Mouse (Mus musculus): ENCODE measurements around the gene Adgrg1. TPM values are rescaled to one million over a fixed set of nuclear protein-coding genes. Genes with fewer than 3 reads are reported as not detected.

The Adgrg1 gene
- total and polyA plus RNA-seq, 2 experiments = 0.55 to 4.2 TPM

DNA sequence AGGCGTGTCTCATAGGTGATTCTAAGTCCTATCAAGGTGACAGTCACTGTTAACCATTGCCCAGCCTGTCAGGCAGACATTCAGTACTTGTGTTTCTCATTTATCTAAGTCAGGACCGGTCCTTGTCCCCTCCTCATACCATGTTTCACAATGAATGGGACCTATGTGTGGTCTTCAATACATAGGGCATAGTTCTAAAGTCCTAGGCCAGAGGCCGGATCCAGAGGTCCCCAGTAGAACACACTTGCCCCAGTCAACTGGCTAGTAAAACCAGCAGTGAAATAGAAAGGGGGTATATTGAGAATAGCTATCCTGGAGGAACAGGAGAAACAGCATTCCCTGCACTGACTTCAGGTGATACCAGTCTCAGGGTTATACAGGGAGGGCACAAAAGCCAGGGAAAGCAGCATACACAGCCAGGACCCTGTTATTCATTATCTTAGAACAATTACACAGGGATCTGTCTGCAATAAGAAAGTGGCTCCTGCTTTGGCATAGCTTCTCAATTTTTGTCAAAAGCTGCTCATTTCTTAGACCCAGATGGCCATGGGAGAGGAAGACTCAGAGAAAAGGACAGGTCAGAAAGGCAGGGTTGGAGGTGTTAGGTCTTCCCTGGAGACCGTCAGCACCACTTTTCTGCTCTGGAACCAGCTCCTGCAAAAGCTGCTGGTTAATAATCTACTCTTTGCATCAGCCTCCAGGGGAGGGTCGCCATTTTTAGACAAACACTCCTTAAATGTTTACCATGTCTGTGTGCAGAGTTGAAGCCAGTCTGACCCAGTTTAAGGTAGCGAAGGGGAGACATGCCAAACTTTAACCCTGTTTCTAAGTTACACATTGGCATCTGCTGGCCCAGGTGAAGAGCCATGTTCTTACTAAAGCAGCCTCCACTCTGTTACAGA is 67.6 kb downstream of the Adgrg1 start:
- no peaks in the 10 kb centered on the region for H3K36me3 ChIP-seq (ENCODE audit: control insufficient read depth, insufficient read depth, low read length)
- TF ChIP-seq POLR2A (IDR thresholded peaks at IDR 0.05; ENCODE audit: extremely low read depth, insufficient read depth, low read length) = no peak
- no peak for TF ChIP-seq CTCF (IDR thresholded peaks at IDR 0.05; ENCODE audit: low read depth, low read length)
- H3K27me3 ChIP-seq (ENCODE audit: control insufficient read depth, insufficient read depth, low read length) = no peaks in the 10 kb centered on the region
- no peaks in the 10 kb centered on the region for H3K79me2 ChIP-seq (ENCODE audit: control insufficient read depth, insufficient read depth, low read length)
- no peaks in the 10 kb centered on the region for H3K4me1 ChIP-seq (ENCODE audit: control insufficient read depth, insufficient read depth, low read length)
- WGBS = 43% methylated on average over 6 of the region's 6 CpGs
- H3K9ac ChIP-seq (ENCODE audit: low read depth, low read length) = no peak overlapping the region
- no peak overlapping the region for H3K4me3 ChIP-seq (ENCODE audit: insufficient read depth, low read depth, low read length)
- H3K27ac ChIP-seq (replicated peaks; ENCODE audit: insufficient read depth, low read depth, low read length) = no peak overlapping the region
- no peak for DNase-seq (ENCODE audit: extremely low read depth, low read depth, low spot score)

DNA sequence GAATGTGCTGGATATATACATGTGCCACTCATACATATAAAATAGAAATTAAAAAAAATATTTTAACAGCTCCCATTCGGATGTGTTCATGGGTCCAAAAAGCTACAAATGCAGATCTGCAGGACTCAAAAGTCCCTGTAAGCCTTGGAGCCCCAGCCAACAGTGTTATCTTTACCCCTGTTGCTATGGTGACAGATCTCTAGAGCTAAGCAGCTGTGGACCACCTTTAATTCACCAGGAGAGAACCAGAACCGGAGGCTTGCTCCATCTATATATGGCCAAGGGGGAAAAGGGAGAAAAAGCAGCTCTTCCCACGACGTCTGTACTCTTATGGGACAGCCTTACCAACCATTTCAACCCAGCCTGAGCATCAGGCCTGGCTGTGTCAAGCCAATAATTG is 70.3 kb downstream of the Adgrg1 start:
- Histone ChIP-seq H3K79me2 (ENCODE audit: control insufficient read depth, insufficient read depth, low read length) (no peaks in the 10 kb centered on the region), H3K4me3 (ENCODE audit: insufficient read depth, low read depth, low read length) (no peak overlapping the region), H3K9ac (ENCODE audit: low read depth, low read length) (no peak overlapping the region), H3K36me3 (ENCODE audit: control insufficient read depth, insufficient read depth, low read length) (no peaks in the 10 kb centered on the region), H3K4me1 (ENCODE audit: control insufficient read depth, insufficient read depth, low read length) (no peaks in the 10 kb centered on the region), H3K27ac (replicated peaks; ENCODE audit: insufficient read depth, low read depth, low read length) (no peak overlapping the region), H3K27me3 (ENCODE audit: control insufficient read depth, insufficient read depth, low read length) (no peaks in the 10 kb centered on the region)
- no peak for DNase-seq (ENCODE audit: extremely low read depth, low read depth, low spot score)
- no peak for TF ChIP-seq CTCF (IDR thresholded peaks at IDR 0.05; ENCODE audit: low read depth, low read length)
- no peak for TF ChIP-seq POLR2A (IDR thresholded peaks at IDR 0.05; ENCODE audit: extremely low read depth, insufficient read depth, low read length)
- 81% methylated on average over 4 of the region's 4 CpGs for WGBS

DNA sequence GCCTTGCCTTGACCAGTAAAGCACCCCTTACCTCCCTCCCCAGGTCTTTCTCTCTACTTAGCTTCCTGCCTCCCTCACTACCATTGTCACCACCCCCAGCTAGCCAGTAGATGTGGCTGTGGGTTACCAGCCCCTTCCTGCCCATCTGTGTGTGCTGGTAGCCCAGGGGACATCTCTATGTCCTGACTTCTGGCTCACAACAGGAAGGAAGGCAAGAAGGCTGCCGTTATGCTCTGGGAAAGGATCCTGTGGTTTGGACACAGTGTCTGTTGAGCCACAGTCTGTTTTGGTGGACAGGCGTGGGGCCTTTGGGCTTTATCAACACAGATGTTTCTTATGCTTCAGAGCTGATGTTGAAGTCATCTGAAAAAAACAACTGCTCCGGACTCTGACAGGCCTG is 72.4 kb downstream of the Adgrg1 start:
- no peaks in the 10 kb centered on the region for H3K27me3 ChIP-seq (ENCODE audit: control insufficient read depth, insufficient read depth, low read length)
- H3K4me1 ChIP-seq (ENCODE audit: control insufficient read depth, insufficient read depth, low read length) = no peaks in the 10 kb centered on the region
- WGBS = 76% methylated on average over 3 of the region's 3 CpGs
- H3K4me3 ChIP-seq (ENCODE audit: insufficient read depth, low read depth, low read length) = no peak overlapping the region
- H3K9ac ChIP-seq (ENCODE audit: low read depth, low read length) = no peak overlapping the region
- no peaks in the 10 kb centered on the region for H3K36me3 ChIP-seq (ENCODE audit: control insufficient read depth, insufficient read depth, low read length)
- DNase-seq (ENCODE audit: extremely low read depth, low read depth, low spot score) = no peak
- TF ChIP-seq POLR2A (IDR thresholded peaks at IDR 0.05; ENCODE audit: extremely low read depth, insufficient read depth, low read length) (no peak), CTCF (IDR thresholded peaks at IDR 0.05; ENCODE audit: low read depth, low read length) (no peak)
- H3K79me2 ChIP-seq (ENCODE audit: control insufficient read depth, insufficient read depth, low read length) = no peaks in the 10 kb centered on the region
- no peak overlapping the region for H3K27ac ChIP-seq (replicated peaks; ENCODE audit: insufficient read depth, low read depth, low read length)

DNA sequence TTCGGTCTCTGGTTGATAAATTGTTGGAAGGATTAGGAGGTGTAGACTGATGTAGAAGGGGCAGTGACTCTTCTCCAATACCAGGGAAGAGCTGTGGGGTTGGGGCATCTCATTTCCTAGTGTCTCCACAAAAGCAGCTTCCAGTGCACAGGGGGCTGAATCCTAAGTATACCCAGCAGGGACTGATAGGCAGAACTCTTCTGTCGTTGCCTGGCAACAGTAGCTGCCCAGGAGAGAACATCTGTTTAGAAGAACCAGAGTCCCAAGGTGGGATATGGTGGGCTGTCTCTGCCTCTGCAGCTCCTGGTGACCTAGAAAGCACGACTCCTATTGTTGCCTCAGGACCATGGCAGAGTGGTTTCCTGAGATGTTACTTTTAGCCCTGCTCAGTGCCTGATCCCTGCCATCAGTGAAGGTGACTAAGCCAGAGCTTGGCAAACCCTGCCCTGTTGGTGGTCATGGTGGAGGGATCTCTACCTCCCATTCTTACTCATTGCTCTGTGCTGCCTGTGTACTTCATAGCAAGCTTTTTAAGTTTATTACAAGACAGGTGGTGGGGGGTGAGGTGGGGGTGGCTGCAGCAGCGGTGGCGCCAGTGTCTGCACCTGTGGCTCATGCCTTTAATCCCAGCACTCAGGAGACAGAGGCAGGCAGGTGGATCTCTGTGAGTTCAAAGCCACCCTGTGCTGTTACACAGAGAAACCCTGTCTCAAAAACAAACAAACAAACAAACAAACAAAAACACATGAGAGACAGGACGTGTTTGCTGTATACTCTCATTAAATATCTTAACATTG is 73.5 kb downstream of the Adgrg1 start:
- H3K27ac ChIP-seq (replicated peaks; ENCODE audit: insufficient read depth, low read depth, low read length) = no peak overlapping the region
- 84% methylated on average over 6 of the region's 6 CpGs for WGBS
- no peak overlapping the region for H3K4me3 ChIP-seq (ENCODE audit: insufficient read depth, low read depth, low read length)
- H3K4me1 ChIP-seq (ENCODE audit: control insufficient read depth, insufficient read depth, low read length) = no peaks in the 10 kb centered on the region
- DNase-seq (ENCODE audit: extremely low read depth, low read depth, low spot score) = no peak
- TF ChIP-seq POLR2A (IDR thresholded peaks at IDR 0.05; ENCODE audit: extremely low read depth, insufficient read depth, low read length) (no peak), CTCF (IDR thresholded peaks at IDR 0.05; ENCODE audit: low read depth, low read length) (no peak)
- H3K27me3 ChIP-seq (ENCODE audit: control insufficient read depth, insufficient read depth, low read length) = no peaks in the 10 kb centered on the region
- no peaks in the 10 kb centered on the region for H3K36me3 ChIP-seq (ENCODE audit: control insufficient read depth, insufficient read depth, low read length)
- no peak overlapping the region for H3K9ac ChIP-seq (ENCODE audit: low read depth, low read length)
- H3K79me2 ChIP-seq (ENCODE audit: control insufficient read depth, insufficient read depth, low read length) = no peaks in the 10 kb centered on the region

DNA sequence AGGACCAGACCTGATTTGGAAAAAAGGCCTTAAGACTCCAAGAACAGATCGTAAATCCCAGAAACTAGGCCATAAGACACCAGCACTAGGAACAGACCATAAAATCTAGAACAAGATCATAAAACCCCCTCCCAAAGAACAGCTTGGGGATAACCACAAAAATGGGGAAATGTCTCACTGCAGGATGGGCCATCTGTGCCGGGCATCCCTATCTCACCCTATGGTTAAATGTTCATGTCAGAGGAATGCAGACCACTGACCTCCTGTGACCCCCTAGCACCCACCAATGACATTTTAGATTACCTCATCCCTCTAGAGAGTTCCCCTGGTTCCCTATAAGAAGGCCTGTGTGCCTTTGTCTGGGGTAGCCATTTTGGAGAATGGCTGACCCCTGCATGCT is 75.1 kb downstream of the Adgrg1 start:
- 86% methylated on average over 2 of the region's 2 CpGs for WGBS
- Histone ChIP-seq H3K4me3 (ENCODE audit: insufficient read depth, low read depth, low read length) (no peak overlapping the region), H3K79me2 (ENCODE audit: control insufficient read depth, insufficient read depth, low read length) (no peaks in the 10 kb centered on the region), H3K4me1 (ENCODE audit: control insufficient read depth, insufficient read depth, low read length) (no peaks in the 10 kb centered on the region), H3K36me3 (ENCODE audit: control insufficient read depth, insufficient read depth, low read length) (no peaks in the 10 kb centered on the region), H3K27me3 (ENCODE audit: control insufficient read depth, insufficient read depth, low read length) (no peaks in the 10 kb centered on the region), H3K27ac (replicated peaks; ENCODE audit: insufficient read depth, low read depth, low read length) (no peak overlapping the region), H3K9ac (ENCODE audit: low read depth, low read length) (no peak overlapping the region)
- no peak for DNase-seq (ENCODE audit: extremely low read depth, low read depth, low spot score)
- TF ChIP-seq POLR2A (IDR thresholded peaks at IDR 0.05; ENCODE audit: extremely low read depth, insufficient read depth, low read length) (no peak), CTCF (IDR thresholded peaks at IDR 0.05; ENCODE audit: low read depth, low read length) (no peak)
